Mouse (Mus musculus) thymus, postnatal 10 days (tissue): ENCODE measurements around the gene Eno3.

Experiments
- DNase-seq, 2 experiments: peaks; one replicate each; pipeline ENCODE4 v3.0.0; 2021; ENCODE audit warnings: low spot score in 2 of 2

Eno3 gene

GRCm38 (mm10) chr11:70681170-70681569 lies 24.2 kb downstream of the Eno3 start:
- no peak for DNase-seq

- DNase-seq = peak in 1 of 2 experiments; percentile 51
Observed at GRCm38 (mm10) chr11:70681897-70682581, 25.0 kb downstream of the Eno3 start.

- no peak for DNase-seq
Observed at GRCm38 (mm10) chr11:70683640-70684039, 26.6 kb downstream of the Eno3 start.

- no peak for DNase-seq
Observed at GRCm38 (mm10) chr11:70686901-70687566, 30.0 kb downstream of the Eno3 start.

- DNase-seq = peak; percentile 82 to 87
Observed at GRCm38 (mm10) chr11:70687601-70688199, 30.7 kb downstream of the Eno3 start, which contains the start of gene Camta2. Camta2 (minus strand) TSS chr11:70688105.

- DNase-seq = no peak
Observed at GRCm38 (mm10) chr11:70688372-70688771, 31.4 kb downstream of the Eno3 start.

GRCm38 (mm10) chr11:70689578-70689977 lies 32.6 kb downstream of the Eno3 start:
- DNase-seq = no peak

- no peak for DNase-seq
Observed at GRCm38 (mm10) chr11:70693504-70693903, 36.5 kb downstream of the Eno3 start.

- no peak for DNase-seq
Observed at GRCm38 (mm10) chr11:70697376-70697775, 40.4 kb downstream of the Eno3 start.

GRCm38 (mm10) chr11:70699051-70699450 lies 42.0 kb downstream of the Eno3 start:
- DNase-seq = no peak

- peak; percentile 94 to 97 for DNase-seq
Observed at GRCm38 (mm10) chr11:70699722-70700556, 42.9 kb downstream of the Eno3 start, which contains the start of the genes Inca1 and Kif1c. Inca1 (minus strand) TSS chr11:70700155. Kif1c (plus strand) TSS chr11:70700548.

- peak; percentile 42 to 48 for DNase-seq
Observed at GRCm38 (mm10) chr11:70700613-70701012, 43.6 kb downstream of the Eno3 start.

- no peak for DNase-seq
Observed at GRCm38 (mm10) chr11:70701221-70701955, 44.4 kb downstream of the Eno3 start.

- DNase-seq = no peak
Observed at GRCm38 (mm10) chr11:70701984-70702733, 45.2 kb downstream of the Eno3 start.

- DNase-seq = no peak
Observed at GRCm38 (mm10) chr11:70702781-70703180, 45.8 kb downstream of the Eno3 start.

- no peak for DNase-seq
Observed at GRCm38 (mm10) chr11:70706127-70706526, 49.1 kb downstream of the Eno3 start.

GRCm38 (mm10) chr11:70711026-70711425 lies 54.0 kb downstream of the Eno3 start:
- no peak for DNase-seq
